Comparison of ENCODE assay signal across 10 mouse cellular contexts in genomic region chr11:95000128-95000527, GRCm38 (mm10). TPM values are rescaled to one million over a fixed set of nuclear protein-coding genes. Genes with fewer than 3 reads are reported as not detected.
DNase-seq lines count a peak whose midpoint lies in the region; ATAC-seq and TF ChIP-seq lines count a peak whose summit lies in the region.
"Had no signal": no experiment of that assay in that cellular context is flagged by ENCODE, and none has a peak within 500 bp of the region (broad histone marks: within the 10 kb centered on the region; RNA-seq: fewer than 3 reads in every experiment).

No protein-coding gene starts in this region.

- WGBS in kidney, adult 2 months, result 70% methylated on average over 8 of the region's 8 CpGs
- WGBS in liver, embryonic 12.5 days (ENCODE audit: insufficient replicate concordance), result 47% methylated on average over 8 of the region's 8 CpGs

- no peak for DNase-seq in kidney, adult 2 months
- DNase-seq in kidney, postnatal 14 days, result no peak
- DNase-seq in G1E (ENCODE audit: low spot score), result no peak
- no peak for DNase-seq in layer of hippocampus, postnatal 25 days (ENCODE audit: extremely low spot score in 1 of 2, low spot score in 1 of 2)
- no peak for DNase-seq in left cerebral cortex, postnatal 4 days
- DNase-seq: layer of hippocampus, postnatal 36 days had no signal

- peak overlapping the region; percentile 94 for H3K4me2 ChIP-seq in liver, embryonic 12.5 days

- H3K4me3 ChIP-seq in kidney, adult 2 months (ENCODE audit: insufficient read depth, low read depth, low read length), result no peak overlapping the region
- peak overlapping the region; percentile 60; the same call in 1 of the 2 replicates for H3K4me3 ChIP-seq in G1E (ENCODE audit: low read depth, low read length)
- no peak overlapping the region for H3K4me3 ChIP-seq in cortical plate, adult 2 months (ENCODE audit: insufficient read depth, low read length)
- H3K4me3 ChIP-seq in liver, embryonic 12.5 days, result peak overlapping the region; percentile 54; the same call in 1 of the 2 replicates

- TF ChIP-seq POLR2A in kidney, adult 2 months (IDR thresholded peaks at IDR 0.05; ENCODE audit: low read depth, low read length), result no peak
- no peak for TF ChIP-seq POLR2A in cortical plate, adult 2 months (IDR thresholded peaks at IDR 0.05; ENCODE audit: extremely low read depth, insufficient read depth, low read length)

- no peak for TF ChIP-seq CTCF in kidney, adult 2 months (conservative IDR thresholded peaks at IDR 0.05; ENCODE audit: insufficient read depth, insufficient read length, low read depth, low read length)
- TF ChIP-seq CTCF in G1E (IDR thresholded peaks at IDR 0.05; ENCODE audit: low read depth, low read length), result no peak
- no peak for TF ChIP-seq CTCF in cortical plate, adult 2 months (IDR thresholded peaks at IDR 0.05; ENCODE audit: extremely low read depth, insufficient read depth, low read length)

- no peaks in the 10 kb centered on the region; the same call in 1 of the 2 replicates for H3K4me1 ChIP-seq in kidney, adult 2 months (ENCODE audit: control insufficient read depth, insufficient read depth, low read length)
- peaks cover 99% of the 10 kb centered on the region for H3K4me1 ChIP-seq in G1E (ENCODE audit: insufficient read depth, low read depth, low read length)
- peaks cover 11% of the 10 kb centered on the region for H3K4me1 ChIP-seq in cortical plate, adult 2 months (ENCODE audit: control insufficient read depth, insufficient read depth, low read length)
- peaks cover 99% of the 10 kb centered on the region for H3K4me1 ChIP-seq in liver, embryonic 12.5 days

- H3K27ac ChIP-seq in kidney, adult 2 months (ENCODE audit: insufficient read depth, low read depth, low read length), result peak overlapping the region; percentile 6
- 0 out of 2 replicates have a peak overlapping the region, but pooled peaks have one; percentile 30 for H3K27ac ChIP-seq in cortical plate, adult 2 months (ENCODE audit: insufficient read depth, low read length)
- H3K27ac ChIP-seq in liver, embryonic 12.5 days, result peak overlapping the region; percentile 90

- H3K9me3 ChIP-seq in G1E (replicated peaks), result no peaks in the 10 kb centered on the region
- H3K9me3 ChIP-seq in liver, embryonic 12.5 days (replicated peaks), result no peaks in the 10 kb centered on the region

- intact Hi-C loops in left cerebral cortex, postnatal 4 days (cut with DNase I), result no loop called here

- no peaks in the 10 kb centered on the region for H3K36me3 ChIP-seq in kidney, adult 2 months (ENCODE audit: control insufficient read depth, insufficient read depth, low read length)
- H3K36me3 ChIP-seq in G1E (replicated peaks), result peaks cover 100% of the 10 kb centered on the region
- H3K36me3 ChIP-seq in liver, embryonic 12.5 days, result peaks cover 98% of the 10 kb centered on the region

- H3K27me3 ChIP-seq in kidney, adult 2 months (replicated peaks; ENCODE audit: control insufficient read depth, insufficient read depth, low read length), result no peaks in the 10 kb centered on the region
- no peaks in the 10 kb centered on the region for H3K27me3 ChIP-seq in G1E (ENCODE audit: insufficient read depth, low read length)
- no peaks in the 10 kb centered on the region for H3K27me3 ChIP-seq in liver, embryonic 12.5 days (replicated peaks)

- peak overlapping the region; percentile 95 for H3K9ac ChIP-seq in liver, embryonic 12.5 days

- ATAC-seq in G1E (ENCODE audit: extremely low read depth, insufficient number of reproducible peaks, low FRiP score, poor library complexity, severe bottlenecking), result no peak
- no peak for ATAC-seq in liver, embryonic 12.5 days
- ATAC-seq in inflammation-experienced regulatory T-cells, adult 6 months, result no peak

RNA-seq across cellular contexts. Expression of gene Ppp1r9b, which starts 9.3 kb away (rescaled TPM):
- polyA plus RNA-seq in kidney, adult 2 months (2012; rRNA removed), result 24.1 and 29.9 TPM in 2 replicates
- total RNA-seq in G1E (2014; fragmentation: Nextera tagmentation), result 87.8 and 117 TPM in 2 replicates
- 68.2 and 83.2 TPM in 2 replicates for total RNA-seq in G1E (2017)
- polyA plus RNA-seq in G1E (2012), result 207 and 233 TPM in 2 replicates
- polyA plus RNA-seq in cortical plate, adult 2 months (2012; rRNA removed), result 284 and 326 TPM in 2 replicates
- 13.4 and 14.1 TPM in 2 replicates for polyA plus RNA-seq in liver, embryonic 12.5 days (2016; fragmentation: Nextera tagmentation; extraction: Ambion mirVana)
- total RNA-seq in layer of hippocampus, postnatal 25 days (2021), result 100 to 1,000 TPM; 926 to 939 TPM
- 10 to 100 TPM; 19.1 to 24.8 (median 24.8) TPM for polyA plus RNA-seq in inflammation-experienced regulatory T-cells, adult 6 months (2017; shearing (Covaris generic))
- 100 to 1,000 TPM; 273 to 276 TPM for total RNA-seq in left cerebral cortex, postnatal 4 days (2021)

RNA-seq across cellular contexts. Expression of gene Samd14, which starts 9.6 kb away (rescaled TPM):
- polyA plus RNA-seq in kidney, adult 2 months (2012; rRNA removed), result 3.2 and 3.7 TPM in 2 replicates
- total RNA-seq in G1E (2014; fragmentation: Nextera tagmentation), result 71.8 and 84.9 TPM in 2 replicates
- total RNA-seq in G1E (2017), result 26.1 and 30.0 TPM in 2 replicates
- polyA plus RNA-seq in G1E (2012), result 356 and 518 TPM in 2 replicates
- polyA plus RNA-seq in cortical plate, adult 2 months (2012; rRNA removed), result 17.8 and 18.0 TPM in 2 replicates
- 53.8 and 56.7 TPM in 2 replicates for polyA plus RNA-seq in liver, embryonic 12.5 days (2016; fragmentation: Nextera tagmentation; extraction: Ambion mirVana)
- total RNA-seq in layer of hippocampus, postnatal 25 days (2021), result 10 to 100 TPM; 48.4 to 49.1 TPM
- under 1 TPM; 0.18 to 0.61 (median 0.46) TPM for polyA plus RNA-seq in inflammation-experienced regulatory T-cells, adult 6 months (2017; shearing (Covaris generic))
- total RNA-seq in left cerebral cortex, postnatal 4 days (2021), result 100 to 1,000 TPM; 173 to 176 TPM

RNA-seq across cellular contexts. Expression of gene Sgca, which starts 24.0 kb away (rescaled TPM):
- polyA plus RNA-seq in kidney, adult 2 months (2012; rRNA removed), result 5.0 and 23.9 TPM in 2 replicates
- total RNA-seq in G1E (2014; fragmentation: Nextera tagmentation) (not detected in 2 replicates), G1E (2017) (0.06 and 0.87 TPM in 2 replicates)
- not detected in 2 replicates for polyA plus RNA-seq in G1E (2012)
- 1.6 and 1.8 TPM in 2 replicates for polyA plus RNA-seq in cortical plate, adult 2 months (2012; rRNA removed)
- 0.17 TPM in 1 of 2 replicates, not detected in the other for polyA plus RNA-seq in liver, embryonic 12.5 days (2016; fragmentation: Nextera tagmentation; extraction: Ambion mirVana)
- total RNA-seq in layer of hippocampus, postnatal 25 days (2021), result under 1 TPM; 0.44 to 0.45 TPM
- not detected for polyA plus RNA-seq in inflammation-experienced regulatory T-cells, adult 6 months (2017; shearing (Covaris generic))
- not detected for total RNA-seq in left cerebral cortex, postnatal 4 days (2021)

RNA-seq across cellular contexts. Expression of gene Hils1, which starts 32.7 kb away (rescaled TPM):
- 0.56 TPM in 1 of 2 replicates, not detected in the other for polyA plus RNA-seq in kidney, adult 2 months (2012; rRNA removed)
- total RNA-seq in G1E (2014; fragmentation: Nextera tagmentation) (not detected in 2 replicates), G1E (2017) (not detected in 2 replicates)
- polyA plus RNA-seq in G1E (2012), result not detected in 2 replicates
- polyA plus RNA-seq in cortical plate, adult 2 months (2012; rRNA removed), result not detected in 2 replicates
- polyA plus RNA-seq in liver, embryonic 12.5 days (2016; fragmentation: Nextera tagmentation; extraction: Ambion mirVana), result not detected in 2 replicates
- not detected for total RNA-seq in layer of hippocampus, postnatal 25 days (2021)
- polyA plus RNA-seq in inflammation-experienced regulatory T-cells, adult 6 months (2017; shearing (Covaris generic)), result not detected
- total RNA-seq in left cerebral cortex, postnatal 4 days (2021), result under 1 TPM in 1 of 2 experiments, not detected in 1; 0.46 TPM
- total RNA-seq: layer of hippocampus, postnatal 36 days had no signal
- polyA plus RNA-seq: frontal cortex, adult 2 months had no signal

RNA-seq across cellular contexts. Expression of gene Pdk2, which starts 41.0 kb away (rescaled TPM):
- 430 and 469 TPM in 2 replicates for polyA plus RNA-seq in kidney, adult 2 months (2012; rRNA removed)
- total RNA-seq in G1E (2014; fragmentation: Nextera tagmentation), result 40.3 and 46.1 TPM in 2 replicates
- total RNA-seq in G1E (2017), result 3.7 and 3.9 TPM in 2 replicates
- 33.7 and 37.8 TPM in 2 replicates for polyA plus RNA-seq in G1E (2012)
- polyA plus RNA-seq in cortical plate, adult 2 months (2012; rRNA removed), result 106 TPM in 2 replicates
- 10.0 and 11.0 TPM in 2 replicates for polyA plus RNA-seq in liver, embryonic 12.5 days (2016; fragmentation: Nextera tagmentation; extraction: Ambion mirVana)
- 100 to 1,000 TPM; 114 to 118 TPM for total RNA-seq in layer of hippocampus, postnatal 25 days (2021)
- 1 to 10 TPM; 2.4 to 9.2 (median 8.2) TPM for polyA plus RNA-seq in inflammation-experienced regulatory T-cells, adult 6 months (2017; shearing (Covaris generic))
- 10 to 100 TPM; 21.4 to 22.2 TPM for total RNA-seq in left cerebral cortex, postnatal 4 days (2021)

Comparison
In these comparisons a context has a peak if more than half of its experiments do, and no peak if none do; other contexts are left out.
1. H3K27ac ChIP-seq: peak in every context shown above with its lines; median percentile 90 in liver, embryonic 12.5 days; 30 in cortical plate, adult 2 months; 6 in kidney, adult 2 months.
2. H3K4me3 ChIP-seq: peak in G1E (single experiment) and liver, embryonic 12.5 days (single experiment); none in kidney, adult 2 months (single experiment) and cortical plate, adult 2 months (single experiment).